Mouse (Mus musculus) left cerebral cortex, adult 2 months (tissue): ENCODE measurements at regions not wholly inside any gene's neighbourhood (a gene's known extent, or its start where the extent isn't known, plus 50 kb on each side); places are given as distances from the start of the nearest gene placed in this dataset.

ENCODE experiments used
- DNase-seq, 2 experiments: peaks; one replicate each; pipeline ENCODE4 v3.0.0; 2021 to 2022; ENCODE audit warnings: low spot score in 2 of 2, mixed read lengths in 1 of 2; ENCODE audit errors: extremely low spot score in 1 of 2
- H3K27ac ChIP-seq: fragments of 200-600 bp; 2 replicates; pipeline ENCODE4 v1.8.1; 2022
- H3K4me3 ChIP-seq: fragments of 200-600 bp; 2 replicates; pipeline ENCODE4 v1.8.1; 2022
- CTCF ChIP-seq: fragments of 200-600 bp; IDR thresholded peaks from 2 replicates; pipeline ENCODE4 v1.8.1; 2022; ENCODE audit warnings: antibody characterized with exemption, mild to moderate bottlenecking, moderate library complexity
- intact Hi-C: fragments of 180-260 bp; cut with DNase I; formaldehyde crosslinking; loops from one replicate; pipeline ENCODE4 v1.15.1; 2025

DNA sequence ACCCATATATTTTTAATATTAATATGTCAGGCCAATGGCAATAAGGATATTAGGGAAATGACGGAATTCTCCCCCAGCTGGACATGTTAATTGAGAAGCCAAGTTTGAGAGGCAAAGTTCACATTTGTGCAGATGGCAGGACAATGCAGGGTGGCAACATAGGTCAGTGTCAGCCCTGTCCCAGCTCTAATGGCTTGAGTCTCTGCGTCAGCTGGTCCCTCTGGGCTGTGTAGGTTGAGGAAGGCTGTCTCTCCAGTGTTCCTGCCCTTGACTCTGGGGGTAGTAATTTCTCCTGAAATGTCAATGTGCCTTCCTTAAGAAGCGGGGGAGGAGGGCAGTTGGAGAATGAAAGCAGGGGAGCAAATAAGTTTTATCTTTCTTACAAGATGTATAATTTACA lies 390.2 kb downstream of the Nr2f2 start:
- no peak for TF ChIP-seq CTCF
- intact Hi-C loops: no loop called here
- DNase-seq: no peak
- Histone ChIP-seq H3K27ac (no peak overlapping the region), H3K4me3 (no peak overlapping the region)

DNA sequence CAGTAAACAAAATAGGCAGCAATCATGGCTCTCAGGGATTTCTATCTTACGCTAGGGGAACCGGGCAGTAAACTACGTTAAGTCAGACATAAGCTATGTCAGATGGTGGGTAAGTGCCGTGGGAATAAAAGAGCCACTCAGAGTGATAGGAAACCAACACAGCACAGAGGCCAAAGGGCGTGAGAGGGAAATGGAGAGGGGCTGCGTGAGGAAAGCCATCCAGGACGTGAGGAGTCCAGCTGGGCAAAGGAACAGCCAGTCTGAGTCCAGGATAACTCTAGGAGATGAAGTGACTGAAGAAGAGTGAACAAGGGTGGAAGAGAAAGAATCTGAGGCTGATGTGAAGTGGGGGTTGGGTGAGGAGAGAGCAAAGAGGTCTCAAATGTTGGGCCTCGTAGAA lies 402.5 kb downstream of the Nr2f2 start:
- H3K4me3 ChIP-seq: no peak overlapping the region
- DNase-seq: no peak
- TF ChIP-seq CTCF: no peak
- H3K27ac ChIP-seq: no peak overlapping the region
- intact Hi-C loops: no loop called here

GRCm38 (mm10) chr7:69950221-69950670 lies 416.3 kb downstream of the Nr2f2 start:
- intact Hi-C loops: no loop called here
- no peak for TF ChIP-seq CTCF
- Histone ChIP-seq H3K27ac (no peak overlapping the region), H3K4me3 (no peak overlapping the region)
- DNase-seq: no peak

GRCm38 (mm10) chr7:69949647-69950121 lies 416.9 kb downstream of the Nr2f2 start:
- intact Hi-C loops: no loop called here
- Histone ChIP-seq H3K27ac (no peak overlapping the region), H3K4me3 (no peak overlapping the region)
- TF ChIP-seq CTCF: no peak
- DNase-seq: no peak

DNA sequence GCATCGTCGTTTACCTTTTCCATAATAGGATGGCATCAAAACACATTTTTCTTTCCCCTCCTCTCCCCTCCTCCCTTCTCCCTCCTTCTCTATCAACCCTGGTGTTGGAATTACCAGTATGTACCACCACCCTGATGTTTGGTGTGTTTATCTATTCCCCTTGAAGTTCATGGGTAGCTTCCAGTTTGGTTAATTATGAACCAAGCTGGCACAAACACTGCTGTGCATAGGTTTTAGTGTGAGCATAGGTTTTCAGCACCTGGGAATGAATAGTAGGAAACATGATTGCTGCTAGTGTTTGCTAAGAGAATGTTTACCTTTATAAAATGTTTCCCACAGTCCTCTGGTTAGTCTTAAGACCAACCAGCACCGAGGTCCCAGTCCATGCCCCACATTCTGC lies 420.1 kb downstream of the Nr2f2 start:
- Histone ChIP-seq H3K27ac (no peak overlapping the region), H3K4me3 (no peak overlapping the region)
- DNase-seq: no peak
- TF ChIP-seq CTCF: no peak
- intact Hi-C loops: no loop called here

DNA sequence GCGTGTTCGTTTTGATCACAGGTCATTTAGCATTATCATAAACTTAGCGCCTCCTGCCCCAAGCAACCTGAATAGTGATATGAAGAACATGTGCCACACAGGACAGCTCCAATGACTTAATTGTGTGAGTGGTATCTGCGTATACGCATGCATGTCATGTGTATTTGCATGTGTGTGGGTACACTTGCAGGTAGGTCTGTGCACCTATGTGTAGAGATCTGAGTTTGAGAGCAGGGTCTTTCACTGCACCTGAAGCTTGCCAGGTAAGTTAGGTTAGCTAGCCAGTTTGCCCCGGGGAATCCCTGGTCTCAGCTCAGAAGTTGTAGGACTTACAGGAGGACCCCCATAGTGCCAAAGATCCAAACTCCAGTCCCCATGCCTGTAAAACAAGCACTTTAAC lies 424.7 kb downstream of the Nr2f2 start:
- H3K27ac ChIP-seq: no peak overlapping the region
- no peak overlapping the region for H3K4me3 ChIP-seq
- DNase-seq: no peak
- no peak for TF ChIP-seq CTCF
- intact Hi-C loops: no loop called here

DNA sequence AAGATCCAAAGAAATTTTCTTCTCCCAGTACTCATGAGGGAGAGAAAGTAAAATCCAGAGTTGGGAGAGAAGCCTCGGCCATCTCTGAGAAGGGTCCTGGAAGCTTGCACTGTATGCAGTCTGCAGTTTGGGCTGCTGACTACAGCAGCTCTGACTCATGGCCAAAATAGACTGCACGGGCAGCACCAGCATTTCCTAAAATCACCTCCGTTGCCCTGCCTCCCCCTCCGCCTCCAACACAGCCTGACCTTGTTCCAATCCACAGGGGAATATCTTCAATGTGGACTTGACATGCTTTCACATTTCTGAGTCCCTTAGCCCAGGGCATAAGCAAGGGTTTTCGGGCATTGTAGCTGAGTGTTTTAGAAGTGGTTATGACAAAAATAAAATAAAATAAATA lies 441.3 kb downstream of the Nr2f2 start:
- Histone ChIP-seq H3K27ac (no peak overlapping the region), H3K4me3 (no peak overlapping the region)
- intact Hi-C loops: no loop called here
- no peak for DNase-seq
- no peak for TF ChIP-seq CTCF

DNA sequence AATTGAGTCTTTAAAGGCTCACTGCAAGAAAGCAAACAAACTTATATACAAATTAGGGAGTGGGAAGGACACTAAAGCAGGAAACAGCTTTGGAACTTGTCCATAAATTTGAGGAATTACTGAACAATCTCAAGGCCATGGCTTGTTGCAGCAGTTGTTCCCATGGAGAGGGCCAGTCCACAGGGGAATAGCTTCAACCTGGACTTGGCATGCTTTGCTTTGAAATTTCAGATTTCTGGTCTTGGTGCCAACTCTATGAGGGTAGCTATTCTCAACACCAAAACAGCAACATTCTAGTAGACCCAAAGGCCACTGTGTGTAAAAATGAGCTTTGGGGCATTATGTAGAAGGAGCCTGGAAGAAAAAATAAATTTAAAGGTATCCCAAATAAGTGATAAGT lies 442.0 kb downstream of the Nr2f2 start:
- intact Hi-C loops: no loop called here
- no peak for DNase-seq
- TF ChIP-seq CTCF: no peak
- Histone ChIP-seq H3K27ac (no peak overlapping the region), H3K4me3 (no peak overlapping the region)

GRCm38 (mm10) chr7:69911760-69912159 lies 454.8 kb downstream of the Nr2f2 start:
- Histone ChIP-seq H3K4me3 (no peak overlapping the region), H3K27ac (no peak overlapping the region)
- no peak for TF ChIP-seq CTCF
- DNase-seq: no peak
- intact Hi-C loops: no loop called here

GRCm38 (mm10) chr7:69890503-69891061 lies 476.0 kb downstream of the Nr2f2 start:
- intact Hi-C loops: no loop called here
- no peak overlapping the region for H3K27ac ChIP-seq
- no peak for DNase-seq
- TF ChIP-seq CTCF: no peak
- no peak overlapping the region for H3K4me3 ChIP-seq

- no peak for DNase-seq
- Histone ChIP-seq H3K27ac (no peak overlapping the region), H3K4me3 (no peak overlapping the region)
- TF ChIP-seq CTCF: no peak
- intact Hi-C loops: no loop called here
Observed at GRCm38 (mm10) chr7:69888251-69888650, 478.3 kb downstream of the Nr2f2 start.

DNA sequence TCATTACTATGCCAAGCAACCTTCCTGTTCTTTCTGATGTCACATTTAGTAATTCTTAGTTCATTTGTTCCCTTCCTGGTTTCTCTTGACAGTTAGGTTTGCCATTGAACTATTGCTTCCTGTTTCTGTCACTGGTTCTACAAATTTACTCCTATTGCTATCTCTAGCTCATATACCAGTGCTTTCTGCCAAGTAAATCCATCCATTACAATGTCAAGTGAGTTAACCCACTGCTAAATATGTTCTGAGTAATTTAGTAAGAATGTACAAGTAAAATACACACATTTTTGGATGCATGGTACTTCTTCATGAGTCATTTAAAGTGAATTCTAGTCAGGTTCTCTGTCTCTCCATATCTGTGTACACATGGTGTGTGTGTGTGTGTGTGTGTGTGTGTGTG lies 489.5 kb downstream of the Nr2f2 start:
- DNase-seq: no peak
- Histone ChIP-seq H3K27ac (no peak overlapping the region), H3K4me3 (no peak overlapping the region)
- intact Hi-C loops: no loop called here
- no peak for TF ChIP-seq CTCF

DNA sequence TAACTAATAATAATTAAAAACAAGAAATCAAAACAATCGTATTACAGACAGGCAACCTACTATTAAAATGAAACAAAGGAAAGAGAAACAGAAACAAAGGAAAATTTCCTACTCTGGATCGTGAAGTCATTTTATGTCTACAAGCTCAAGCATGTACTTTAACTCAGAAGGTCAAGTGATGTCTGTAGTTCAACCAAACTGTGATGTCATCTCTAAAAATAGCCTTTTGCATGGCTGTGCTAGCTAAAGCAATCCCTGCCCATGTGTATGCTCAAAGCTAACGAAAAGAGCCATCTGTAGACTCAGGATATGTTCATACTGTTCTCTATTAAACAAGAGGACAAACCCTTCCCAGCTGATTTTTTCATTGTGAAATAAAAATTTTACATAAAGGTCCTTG lies 500.7 kb downstream of the Nr2f2 start:
- DNase-seq: no peak
- no peak for TF ChIP-seq CTCF
- intact Hi-C loops: no loop called here
- no peak overlapping the region for H3K27ac ChIP-seq
- no peak overlapping the region for H3K4me3 ChIP-seq
